Mouse (Mus musculus): ENCODE measurements around the gene Shank1.

Gene Shank1

DNA sequence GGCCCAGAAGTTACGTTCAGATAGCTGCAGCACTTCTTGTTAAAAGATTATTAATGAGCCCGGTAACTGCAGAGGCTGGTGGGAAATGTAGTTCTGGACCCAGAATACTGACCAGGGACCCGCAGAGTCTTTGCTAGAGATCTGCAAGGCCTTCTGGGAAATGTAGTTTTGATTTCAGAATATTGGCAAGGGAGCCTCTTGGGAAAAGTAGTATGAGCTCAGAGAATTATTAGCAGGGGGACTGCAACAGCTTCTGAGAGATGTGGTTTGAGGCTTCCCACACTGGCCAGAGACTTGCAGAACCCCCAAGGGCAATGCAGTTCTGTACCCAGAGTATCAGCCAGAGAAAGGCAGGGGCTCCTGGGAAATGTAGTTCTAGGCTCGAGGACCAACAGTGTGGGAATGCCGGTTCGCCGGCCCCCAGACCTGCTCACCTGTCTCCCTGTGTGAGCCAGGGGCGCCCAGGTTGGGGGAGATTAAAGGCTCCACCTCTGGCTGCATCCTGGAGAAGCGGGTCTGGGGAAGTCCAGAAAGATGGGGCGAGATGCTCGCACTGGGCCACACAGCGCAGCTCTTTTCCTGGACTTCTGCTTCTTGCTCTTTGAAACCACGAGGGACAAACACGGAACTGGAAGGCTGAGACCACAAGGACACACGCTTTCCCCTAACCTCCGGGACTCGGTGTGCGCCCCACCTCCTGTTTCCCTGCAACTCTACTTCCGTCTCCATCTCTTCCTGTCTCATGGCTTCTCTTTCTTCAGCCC is 64.0 kb downstream of the Shank1 start:
- DNase-seq (ENCODE audit: low read depth, low spot score): peak; percentile 85

DNA sequence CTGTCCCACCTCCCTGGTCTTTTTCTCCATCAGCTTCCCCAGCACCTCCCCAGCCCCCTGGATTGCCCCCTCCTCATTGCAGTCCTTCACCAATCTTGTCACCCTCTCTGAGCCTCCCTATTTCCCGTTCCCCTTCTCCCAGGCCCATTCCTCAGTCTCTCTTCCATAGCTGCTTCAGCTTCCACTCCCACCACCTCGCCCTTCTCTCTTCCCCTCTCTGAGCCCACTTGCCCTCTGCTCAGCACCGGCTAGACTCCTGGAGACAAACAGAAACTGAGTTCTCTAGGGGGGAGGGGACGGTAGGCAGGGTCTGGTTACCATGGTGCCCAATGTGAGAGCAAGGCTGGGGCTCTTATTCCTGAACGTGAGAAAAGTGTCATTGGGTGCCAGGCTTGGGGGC is 64.7 kb downstream of the Shank1 start:
- no peak for DNase-seq (ENCODE audit: low read depth, low spot score)

DNA sequence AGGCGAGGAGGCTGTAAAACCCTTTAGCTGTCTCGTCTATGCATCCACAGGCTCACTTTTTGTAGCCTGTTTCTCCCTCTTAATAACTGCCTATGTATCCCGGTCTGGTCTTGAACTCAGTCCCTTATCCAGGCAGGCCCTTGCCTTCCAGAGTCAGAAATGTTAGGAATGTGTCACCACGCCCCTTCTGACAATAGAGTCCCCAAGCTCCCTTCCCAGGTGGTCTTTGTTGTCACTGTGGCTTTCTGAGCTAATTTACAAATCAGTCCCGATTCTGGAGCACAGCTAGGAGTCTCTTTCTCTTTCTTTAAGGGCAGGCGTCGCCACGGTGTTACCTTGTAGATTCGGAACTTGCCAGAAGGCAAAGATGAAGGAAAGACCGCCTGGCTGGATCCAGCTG is 65.2 kb downstream of the Shank1 start:
- no peak for DNase-seq (ENCODE audit: low read depth, low spot score)

DNA sequence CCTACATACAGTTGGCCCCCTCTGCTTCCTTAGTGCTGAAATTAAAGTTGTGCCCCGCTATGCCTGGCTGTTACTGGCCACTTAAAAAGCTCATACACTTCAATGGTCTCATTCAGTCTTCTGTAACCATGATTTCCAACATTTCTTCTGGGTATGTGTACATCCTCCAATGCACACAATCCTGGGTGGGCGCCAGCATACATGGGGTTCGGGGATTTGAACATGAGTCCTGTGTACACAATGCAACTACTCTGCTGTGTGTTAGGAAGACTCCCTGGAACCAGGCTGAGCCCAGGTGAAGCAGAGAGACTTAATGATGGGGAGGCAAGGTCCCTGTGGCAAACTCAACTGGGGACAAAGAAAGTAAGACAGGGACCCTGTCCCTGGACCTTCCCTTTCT is 65.7 kb downstream of the Shank1 start:
- DNase-seq (ENCODE audit: low read depth, low spot score): no peak

DNA sequence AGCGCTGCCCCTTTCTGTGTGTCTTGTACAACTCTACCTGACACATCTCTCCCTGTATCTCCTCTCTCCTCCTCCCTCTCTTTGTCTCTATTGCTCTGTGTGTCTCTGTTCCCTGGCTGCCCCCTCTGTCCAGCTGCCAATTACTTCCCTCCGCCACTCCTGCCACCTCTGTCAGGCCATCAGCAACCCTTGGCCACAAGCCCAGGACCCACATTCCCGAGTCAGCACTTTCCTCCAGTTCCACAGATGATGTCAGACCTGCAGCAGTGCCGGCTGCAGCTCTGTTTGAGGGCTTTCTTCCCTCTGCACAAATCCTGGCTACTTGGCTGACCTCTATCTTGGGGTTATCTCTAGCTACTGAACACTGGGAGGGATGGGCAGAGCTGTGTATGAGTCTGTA is 68.2 kb downstream of the Shank1 start:
- DNase-seq (ENCODE audit: low read depth, low spot score): no peak

DNA sequence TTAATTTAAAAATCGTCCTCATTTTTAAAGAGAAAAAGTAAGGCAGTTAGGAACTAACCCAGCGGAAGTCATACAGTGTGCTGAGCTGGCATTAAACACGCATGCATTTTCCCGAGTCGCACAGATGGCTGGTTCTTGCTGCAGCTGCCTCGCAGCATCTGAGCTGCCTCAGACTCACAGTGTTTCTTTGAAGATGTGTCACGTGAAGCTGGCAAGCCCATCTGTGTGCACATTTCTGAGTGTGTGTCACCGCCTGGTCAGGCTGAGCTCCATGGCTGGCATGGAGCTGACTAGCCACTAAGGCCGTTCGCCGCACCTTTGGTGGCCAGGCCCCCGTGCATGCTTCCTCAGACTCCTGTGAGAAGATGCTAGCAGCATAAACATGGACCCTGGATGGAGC is 72.5 kb downstream of the Shank1 start:
- DNase-seq (ENCODE audit: low read depth, low spot score): no peak

DNA sequence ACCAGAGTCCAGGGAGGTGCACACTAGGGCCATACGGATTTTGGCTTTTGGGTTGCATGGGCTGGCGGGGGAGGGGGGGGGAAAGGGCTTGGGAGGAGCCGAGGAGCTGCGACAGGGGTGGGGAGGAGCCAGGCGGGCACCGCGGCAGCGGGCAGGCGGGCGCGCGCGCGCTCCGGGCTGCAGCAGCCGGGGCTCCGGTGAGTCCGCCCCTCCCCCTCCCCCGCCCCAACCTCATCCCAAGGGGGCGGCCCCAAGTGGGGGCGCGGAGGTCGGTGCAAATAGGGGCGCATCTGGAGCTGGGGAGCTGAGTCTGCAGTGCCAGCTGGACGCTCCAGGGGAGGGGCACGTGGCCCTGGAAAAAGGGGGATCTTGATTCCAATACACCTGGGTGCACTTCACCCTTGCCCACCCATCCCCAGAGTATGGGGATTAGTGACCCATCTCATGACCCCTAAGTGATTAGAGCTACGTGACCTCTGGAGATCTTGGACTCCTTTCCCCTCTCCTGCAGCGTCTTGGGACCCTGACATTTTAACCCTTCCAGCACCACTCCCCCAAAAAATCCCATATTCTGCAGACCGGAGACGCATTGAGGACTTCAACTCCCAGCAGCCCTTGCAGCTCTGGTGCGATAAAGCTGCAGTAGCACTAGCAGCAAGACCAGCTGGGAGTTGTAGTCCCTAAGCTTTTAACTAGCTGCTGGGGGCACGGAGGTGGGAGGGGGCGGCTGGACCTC is 74.1 kb downstream of the Shank1 start, which contains the start of gene Syt3:
TSS of gene Syt3 (plus strand) at position 123 of the 736 bp plus-strand sequence.
- peak; percentile 72 for DNase-seq (ENCODE audit: low read depth, low spot score)

DNA sequence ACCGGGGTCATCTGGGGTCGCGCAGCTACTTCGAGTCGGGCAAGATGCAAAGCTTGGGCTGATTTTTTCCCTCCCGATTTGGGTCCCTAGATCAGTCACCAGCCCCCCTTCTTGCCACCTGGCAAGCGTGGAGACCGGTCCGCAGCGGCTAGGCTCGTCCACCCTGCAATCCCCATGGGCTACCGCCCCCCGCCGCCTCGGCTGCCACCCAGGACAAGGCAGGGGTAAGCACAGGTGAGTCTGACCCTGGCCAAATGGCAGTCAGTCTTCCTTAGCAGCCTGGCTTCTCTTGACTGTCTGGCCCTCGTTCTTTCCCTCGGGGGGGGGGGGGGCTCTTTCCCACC is 74.6 kb downstream of the Shank1 start:
- DNase-seq (ENCODE audit: low read depth, low spot score): no peak

DNA sequence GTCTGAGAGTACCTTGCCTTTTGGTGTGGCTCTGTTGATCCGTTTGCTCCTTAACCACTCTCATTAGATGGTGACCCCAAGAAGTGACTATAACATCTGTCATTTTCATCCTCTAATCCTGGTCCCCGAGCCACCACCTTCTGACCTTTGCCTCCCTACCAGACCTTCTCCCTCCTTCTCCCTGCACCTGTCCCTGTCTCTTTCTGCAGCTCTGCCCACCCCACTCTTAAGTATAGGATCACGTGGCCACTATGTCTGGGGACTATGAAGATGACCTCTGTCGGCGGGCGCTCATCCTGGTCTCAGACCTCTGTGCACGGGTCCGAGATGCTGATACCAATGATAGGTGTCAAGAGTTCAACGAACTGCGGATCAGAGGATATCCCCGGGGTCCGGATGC is 75.7 kb downstream of the Shank1 start, which contains the start of gene 1700008O03Rik:
TSS of gene 1700008O03Rik (minus strand) at position 101 of the 400 bp plus-strand sequence.
- DNase-seq (ENCODE audit: low read depth, low spot score): no peak

DNA sequence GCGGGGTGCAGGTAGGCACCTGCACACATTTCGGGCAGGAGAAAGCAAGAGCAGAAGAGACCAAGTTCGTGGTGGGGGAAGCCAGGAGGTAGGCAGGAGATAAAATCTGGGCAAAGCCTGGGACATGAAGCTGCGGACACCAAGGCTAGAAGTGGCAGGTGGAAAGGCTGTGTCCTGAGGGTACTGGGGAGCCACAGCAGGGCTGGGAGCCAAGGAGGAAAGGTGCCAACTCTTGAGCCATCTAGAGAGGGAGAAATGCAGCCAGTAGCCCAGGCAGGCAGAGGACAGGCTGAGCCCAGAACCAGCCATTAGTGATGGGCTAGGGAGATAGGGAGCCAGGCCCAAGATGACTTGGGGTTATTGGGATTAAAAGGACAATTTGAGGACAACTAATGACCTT is 81.8 kb downstream of the Shank1 start:
- no peak for DNase-seq (ENCODE audit: low read depth, low spot score)

DNA sequence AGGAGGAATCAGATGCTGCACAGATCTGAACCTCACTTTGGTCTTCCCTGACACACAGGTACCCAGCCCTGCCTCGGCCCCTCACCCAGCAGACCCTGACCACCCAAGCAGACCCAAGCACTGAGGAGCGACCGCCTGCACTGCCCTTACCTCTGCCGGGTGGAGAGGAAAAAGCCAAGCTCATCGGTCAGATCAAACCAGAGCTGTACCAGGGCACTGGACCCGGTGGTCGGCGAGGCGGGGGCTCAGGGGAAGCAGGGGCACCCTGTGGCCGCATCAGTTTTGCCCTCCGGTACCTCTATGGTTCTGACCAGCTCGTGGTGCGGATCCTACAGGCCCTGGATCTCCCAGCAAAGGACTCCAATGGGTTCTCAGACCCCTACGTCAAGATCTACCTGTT is 82.3 kb downstream of the Shank1 start:
- no peak for DNase-seq (ENCODE audit: low read depth, low spot score)

DNA sequence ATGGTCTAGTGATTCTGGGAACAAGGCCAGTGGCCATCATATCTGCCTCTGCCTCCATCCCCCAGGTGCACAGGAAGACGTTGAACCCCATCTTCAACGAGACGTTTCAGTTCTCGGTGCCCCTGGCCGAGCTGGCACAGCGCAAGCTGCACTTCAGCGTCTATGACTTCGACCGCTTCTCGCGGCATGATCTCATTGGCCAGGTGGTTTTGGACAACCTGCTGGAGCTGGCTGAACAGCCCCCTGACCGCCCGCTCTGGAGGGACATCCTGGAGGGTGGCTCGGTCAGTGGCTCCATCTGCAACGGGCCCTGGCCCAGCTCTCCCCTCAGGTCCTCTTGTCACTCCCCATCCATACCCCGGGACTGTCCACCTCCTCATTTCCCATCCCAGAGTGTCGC is 83.2 kb downstream of the Shank1 start:
- no peak for DNase-seq (ENCODE audit: low read depth, low spot score)

DNA sequence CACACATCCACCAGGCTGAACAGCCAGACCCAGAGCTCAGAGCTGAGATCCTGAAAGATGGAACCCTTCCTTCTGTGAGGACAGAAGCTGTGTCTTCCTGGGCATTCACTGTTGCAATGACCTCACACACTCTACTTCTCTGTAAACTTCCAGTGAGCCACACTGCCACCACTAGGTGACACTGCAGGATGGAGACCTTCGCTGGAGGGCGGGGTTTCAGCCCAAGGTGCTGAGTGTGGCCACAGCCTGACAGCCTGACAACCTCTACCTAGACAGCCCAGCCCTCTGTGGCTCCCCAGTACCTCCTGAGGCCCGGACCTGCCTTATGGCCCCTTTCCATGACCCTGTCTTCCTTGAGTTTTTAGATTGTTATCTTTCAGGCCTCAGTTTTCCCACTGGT is 88.5 kb downstream of the Shank1 start:
- no peak for DNase-seq (ENCODE audit: low read depth, low spot score)

DNA sequence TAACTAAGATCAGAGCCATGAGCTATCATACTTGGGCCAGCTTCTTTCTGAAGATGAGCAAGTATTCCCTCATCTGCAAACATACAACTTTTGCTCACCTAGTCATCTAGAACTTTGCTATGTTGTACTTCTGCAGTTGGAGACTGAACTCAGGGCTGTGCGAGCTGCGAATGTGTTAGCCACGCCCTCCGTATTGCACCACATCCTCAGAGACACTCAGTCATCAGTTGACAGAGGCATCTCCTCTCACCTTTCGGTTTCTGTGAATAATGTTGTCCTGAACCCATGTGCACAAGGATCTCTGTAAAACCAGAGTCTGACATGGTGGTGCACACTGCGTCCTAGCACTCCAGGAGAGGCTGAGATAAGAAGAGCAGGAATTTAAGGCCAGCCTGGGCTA is 91.6 kb downstream of the Shank1 start:
- no peak for DNase-seq (ENCODE audit: low read depth, low spot score)

DNA sequence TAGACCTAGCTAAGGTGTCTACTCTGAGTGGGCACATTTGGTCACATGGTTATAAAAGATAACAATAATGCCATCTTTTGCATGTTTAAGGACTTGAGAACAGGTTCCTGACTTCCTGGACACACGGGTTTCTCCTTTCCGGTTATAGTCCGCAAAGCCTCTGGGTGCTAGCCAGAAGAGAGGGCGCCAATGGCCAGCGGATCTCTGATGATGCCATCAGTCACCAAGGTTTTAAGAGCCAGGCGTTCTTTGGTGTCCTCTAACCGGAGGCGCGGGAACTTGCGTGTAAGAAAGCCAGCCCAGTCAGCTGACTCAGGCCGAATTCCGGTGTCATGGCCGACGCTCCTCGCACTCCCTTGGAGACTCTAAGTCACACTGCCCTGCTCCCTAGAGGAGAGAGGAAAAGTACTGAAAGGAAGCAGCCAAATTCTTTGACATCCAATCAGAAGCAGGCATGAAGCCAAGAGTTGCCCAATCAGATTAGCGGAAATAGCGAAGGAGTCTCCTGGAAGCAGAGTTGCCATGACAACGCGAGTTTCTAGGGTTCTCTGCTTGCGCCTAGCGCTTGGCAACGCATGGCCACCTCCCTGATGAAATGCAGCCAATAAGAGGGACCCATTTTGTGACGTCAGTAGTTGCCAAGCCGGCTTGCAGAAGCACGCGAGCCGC is 95.4 kb downstream of the Shank1 start:
- DNase-seq (ENCODE audit: low read depth, low spot score): peak; percentile 100

DNA sequence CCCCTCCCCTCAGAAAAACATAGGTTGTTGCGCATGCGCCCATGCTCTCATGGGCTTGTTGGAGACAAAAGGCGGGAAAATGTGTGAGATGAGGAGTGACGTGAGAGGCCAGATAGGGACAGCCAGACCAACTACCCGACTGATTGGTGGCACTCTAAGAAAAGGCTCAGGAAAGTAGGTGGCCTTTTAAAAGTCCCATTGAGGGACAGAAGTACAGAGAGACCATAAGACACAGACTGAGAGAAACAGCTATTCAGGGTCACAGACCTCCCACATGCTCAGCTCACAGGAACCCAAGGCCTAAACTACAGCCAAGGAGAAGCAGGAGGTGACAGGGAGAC is 95.9 kb downstream of the Shank1 start:
- no peak for DNase-seq (ENCODE audit: low read depth, low spot score)
